Comparison of ENCODE assay signal across 8 mouse cellular contexts in genomic region chr11:26209811-26210581, GRCm38 (mm10). TPM values are rescaled to one million over a fixed set of nuclear protein-coding genes. Genes with fewer than 3 reads are reported as not detected.
DNase-seq lines count a peak whose midpoint lies in the region; ATAC-seq lines count a peak whose summit lies in the region.

No protein-coding gene starts in this region.

- ATAC-seq in common myeloid progenitor, adult 5-6 weeks (replicated peaks; ENCODE audit: low read depth, poor library complexity, severe bottlenecking) = peak; percentile 89
- peak; percentile 80 for ATAC-seq in megakaryocyte progenitor cell, adult 5-6 weeks (replicated peaks; ENCODE audit: poor library complexity)
- ATAC-seq in erythroid progenitor cell, adult 5-6 weeks (replicated peaks; ENCODE audit: low FRiP score, poor library complexity, severe bottlenecking) = no peak

- intact Hi-C loops in gastrocnemius, postnatal 14 days (cut with DNase I; ENCODE audit: low total_unique reads) = loop anchor here (10.0 kb wide), 1 partner anchor 755 kb away; no protein-coding TSS in a partner anchor
- intact Hi-C loops in left cerebral cortex, postnatal 25 days (cut with DNase I) = loop anchor here (10.0 kb wide), 2 partner anchors 755 to 785 kb away; no protein-coding TSS in a partner anchor

- peak; percentile 30 for DNase-seq in adrenal gland, adult 8-10 months
- DNase-seq in gastrocnemius, postnatal 14 days = peak; percentile 53
- DNase-seq in induced T-regulatory cell, adult 2 months (ENCODE audit: low read depth) = peak; percentile 15
- DNase-seq in left cerebral cortex, postnatal 25 days (ENCODE audit: low spot score in 2 of 2) = peak; percentile 43 to 48
- peak; percentile 15 to 30 for DNase-seq in right cerebral cortex, postnatal 36 days (ENCODE audit: low spot score in 2 of 2)

RNA-seq across cellular contexts. Expression of gene 5730522E02Rik, which starts 0.6 kb away (rescaled TPM):
- total RNA-seq in adrenal gland, adult 8-10 months (2022) = under 1 TPM in 3 of 4 experiments, not detected in 1; 0.48 to 0.62 (median 0.49) TPM
- total RNA-seq in common myeloid progenitor, adult 5-6 weeks (2017) = not detected in 2 replicates
- not detected for total RNA-seq in gastrocnemius, postnatal 14 days (2021)
- total RNA-seq in left cerebral cortex, postnatal 25 days (2021) = 10 to 100 TPM; 12.4 to 13.0 TPM
- 0.17 and 0.37 TPM in 2 replicates for total RNA-seq in megakaryocyte progenitor cell, adult 5-6 weeks (2015)
- 0.17 and 0.47 TPM in 2 replicates for total RNA-seq in megakaryocyte progenitor cell, adult 5-6 weeks (2017)
- not detected in 2 replicates for total RNA-seq in erythroid progenitor cell, adult 5-6 weeks (2015; ENCODE audit: low replicate concordance)
- not detected in 2 replicates for total RNA-seq in erythroid progenitor cell, adult 5-6 weeks (2017; ENCODE audit: low replicate concordance)

Comparison
In these comparisons a context has a peak if more than half of its experiments do, and no peak if none do; other contexts are left out.
1. RNA of gene 5730522E02Rik, which starts 0.6 kb away (total RNA-seq): 12.4 to 13.0 TPM in left cerebral cortex, postnatal 25 days; 0.48 to 0.62 TPM in adrenal gland, adult 8-10 months, not detected in gastrocnemius, postnatal 14 days, 0.17 to 0.47 TPM in megakaryocyte progenitor cell, adult 5-6 weeks, not detected in common myeloid progenitor, adult 5-6 weeks and not detected in erythroid progenitor cell, adult 5-6 weeks; every median in the first group is over 4 times any median in the second.
2. Peak in every context shown above with its lines, with median percentiles within 50 percentile points of each other: DNase-seq.